Mouse (Mus musculus): Measurements from ENCODE around the gene Akr1c18. TPM values are rescaled to one million over a fixed set of nuclear protein-coding genes. Genes with fewer than 3 reads are reported as not detected.

Gene Akr1c18
- 0.44 and 0.46 TPM in 2 replicates for polyA plus RNA-seq (2015; fragmentation: Nextera tagmentation; extraction: Ambion mirVana)

GRCm38 (mm10) chr13:4150518-4150917 lies at the start of gene Akr1c18:
TSS of gene Akr1c18 (minus strand) at chr13:4150654.

GRCm38 (mm10) chr13:4190904-4191303 lies 40.5 kb upstream of the Akr1c18 start, which contains the start of gene Akr1c13:
TSS of gene Akr1c13 (plus strand) at chr13:4191150.

Other genes with a start within 250 kb of the Akr1c18 start
- gene Net1, start 232.4 kb downstream of the Akr1c18 start, polyA plus RNA-seq (2015; fragmentation: Nextera tagmentation; extraction: Ambion mirVana): 42.9 and 52.7 TPM in 2 replicates
- gene Tubal3, start 232.4 kb downstream of the Akr1c18 start, polyA plus RNA-seq (2015; fragmentation: Nextera tagmentation; extraction: Ambion mirVana): not detected in 2 replicates
- gene Ucn3, start 205.3 kb downstream of the Akr1c18 start, polyA plus RNA-seq (2015; fragmentation: Nextera tagmentation; extraction: Ambion mirVana): not detected in 2 replicates
- 2.1 and 2.7 TPM in 2 replicates for gene Akr1c14, start 101.6 kb downstream of the Akr1c18 start, polyA plus RNA-seq (2015; fragmentation: Nextera tagmentation; extraction: Ambion mirVana)
- 1.7 and 3.3 TPM in 2 replicates for gene Akr1c13, start 40.5 kb upstream of the Akr1c18 start, polyA plus RNA-seq (2015; fragmentation: Nextera tagmentation; extraction: Ambion mirVana)
- gene Akr1c19, start 78.0 kb upstream of the Akr1c18 start, polyA plus RNA-seq (2015; fragmentation: Nextera tagmentation; extraction: Ambion mirVana): 0.20 TPM in 1 of 2 replicates, not detected in the other
- 0.43 and 0.46 TPM in 2 replicates for gene Akr1c12, start 128.8 kb upstream of the Akr1c18 start, polyA plus RNA-seq (2015; fragmentation: Nextera tagmentation; extraction: Ambion mirVana)